In genomic region chr3:14965438-14966044, GRCm38 (mm10) we compare ENCODE assay signal across 16 mouse cellular contexts.
DNase-seq lines count a peak whose midpoint lies in the region; ATAC-seq and TF ChIP-seq lines count a peak whose summit lies in the region.
"Had no signal": no experiment of that assay in that cellular context is flagged by ENCODE, and none has a peak within 500 bp of the region (broad histone marks: within the 10 kb centered on the region; RNA-seq: fewer than 3 reads in every experiment).

No protein-coding gene starts in this region.

- H3K9me3 ChIP-seq in lung, embryonic 14.5 days (ENCODE audit: low read depth, low read length): no peaks in the 10 kb centered on the region
- H3K9me3 ChIP-seq in intestine, postnatal 0 days (ENCODE audit: control insufficient read depth): no peaks in the 10 kb centered on the region
- no peaks in the 10 kb centered on the region for H3K9me3 ChIP-seq in hindbrain, embryonic 16.5 days (ENCODE audit: control insufficient read depth, low read length)
- H3K9me3 ChIP-seq: limb, embryonic 12.5 days; midbrain, embryonic 12.5 days; neural tube, embryonic 12.5 days had no signal

- H3K4me2 ChIP-seq in lung, embryonic 14.5 days: no peak overlapping the region
- peak overlapping the region; percentile 6 for H3K4me2 ChIP-seq in intestine, postnatal 0 days (replicated peaks; ENCODE audit: low read depth)
- H3K4me2 ChIP-seq in hindbrain, embryonic 16.5 days (ENCODE audit: low read length): no peak overlapping the region
- H3K4me2 ChIP-seq: limb, embryonic 12.5 days; midbrain, embryonic 12.5 days; neural tube, embryonic 12.5 days had no signal

- H3K27ac ChIP-seq in lung, embryonic 14.5 days (ENCODE audit: low read depth): 0 out of 2 replicates have a peak overlapping the region, but pooled peaks have one; percentile 10
- no peak overlapping the region for H3K27ac ChIP-seq in intestine, postnatal 0 days (ENCODE audit: low read depth, low read length)
- H3K27ac ChIP-seq in small intestine, adult 2 months (ENCODE audit: insufficient read depth, low read depth, low read length): peak overlapping the region; percentile 86
- H3K27ac ChIP-seq in hindbrain, embryonic 16.5 days (ENCODE audit: low read depth, low read length): no peak overlapping the region
- H3K27ac ChIP-seq: limb, embryonic 12.5 days; macrophage; midbrain, embryonic 12.5 days; neural tube, embryonic 12.5 days had no signal

- ATAC-seq in lung, embryonic 14.5 days (ENCODE audit: insufficient read depth): no peak
- ATAC-seq in intestine, postnatal 0 days: peak; percentile 98
- no peak for ATAC-seq in hindbrain, embryonic 16.5 days
- ATAC-seq: forebrain, embryonic 16.5 days had no signal

- no peaks in the 10 kb centered on the region for H3K27me3 ChIP-seq in lung, embryonic 14.5 days (ENCODE audit: insufficient read depth, low read length)
- no peaks in the 10 kb centered on the region for H3K27me3 ChIP-seq in intestine, postnatal 0 days (replicated peaks; ENCODE audit: control insufficient read depth, insufficient read depth, low read length)
- no peaks in the 10 kb centered on the region for H3K27me3 ChIP-seq in small intestine, adult 2 months (ENCODE audit: control insufficient read depth, insufficient read depth, low read length)
- H3K27me3 ChIP-seq in hindbrain, embryonic 16.5 days (replicated peaks; ENCODE audit: control insufficient read depth, insufficient read depth, low read length): no peaks in the 10 kb centered on the region
- H3K27me3 ChIP-seq: limb, embryonic 12.5 days; midbrain, embryonic 12.5 days; neural tube, embryonic 12.5 days had no signal

- no peak for TF ChIP-seq CTCF in lung, embryonic 14.5 days (IDR thresholded peaks at IDR 0.05; ENCODE audit: low read depth)
- TF ChIP-seq CTCF in lung, adult 2 months (IDR thresholded peaks at IDR 0.05; ENCODE audit: insufficient read depth, low read length): no peak
- TF ChIP-seq CTCF in intestine, postnatal 0 days (IDR thresholded peaks at IDR 0.05; ENCODE audit: low read depth): 0 out of 2 replicates have a peak, but pooled peaks have one; percentile 7
- TF ChIP-seq CTCF in small intestine, adult 2 months (IDR thresholded peaks at IDR 0.05; ENCODE audit: extremely low read depth, insufficient read length, insufficient replicate concordance, low read depth, low read length): no peak

- peaks cover 3% of the 10 kb centered on the region; the same call in 1 of the 2 replicates for H3K4me1 ChIP-seq in lung, embryonic 14.5 days (ENCODE audit: insufficient read depth)
- H3K4me1 ChIP-seq in lung, adult 2 months (ENCODE audit: control insufficient read depth, insufficient read depth, low read length): peaks cover 5% of the 10 kb centered on the region
- peaks cover 3% of the 10 kb centered on the region; the same call in 1 of the 2 replicates for H3K4me1 ChIP-seq in intestine, postnatal 0 days (replicated peaks; ENCODE audit: control insufficient read depth, insufficient read depth, low read length)
- peaks cover 6% of the 10 kb centered on the region; the same call in 1 of the 2 replicates for H3K4me1 ChIP-seq in small intestine, adult 2 months (ENCODE audit: control insufficient read depth, insufficient read depth, insufficient read length, low read length)
- no peaks in the 10 kb centered on the region for H3K4me1 ChIP-seq in hindbrain, embryonic 16.5 days (ENCODE audit: control insufficient read depth, insufficient read depth, low read depth, low read length)
- H3K4me1 ChIP-seq: limb, embryonic 12.5 days; midbrain, embryonic 12.5 days; neural tube, embryonic 12.5 days had no signal

- H3K4me3 ChIP-seq in lung, embryonic 14.5 days (ENCODE audit: low read depth, low read length): no peak overlapping the region
- no peak overlapping the region for H3K4me3 ChIP-seq in lung, adult 2 months (replicated peaks; ENCODE audit: extremely low read depth, low read depth, low read length)
- no peak overlapping the region for H3K4me3 ChIP-seq in intestine, postnatal 0 days (ENCODE audit: low read depth, low read length)
- H3K4me3 ChIP-seq in small intestine, adult 2 months (ENCODE audit: low read depth, low read length): no peak overlapping the region
- H3K4me3 ChIP-seq in hindbrain, embryonic 16.5 days (ENCODE audit: low read length): no peak overlapping the region
- H3K4me3 ChIP-seq: limb, embryonic 12.5 days; midbrain, embryonic 12.5 days; neural tube, embryonic 12.5 days had no signal

- no peak for TF ChIP-seq POLR2A in lung, adult 2 months (IDR thresholded peaks at IDR 0.05; ENCODE audit: borderline replicate concordance, extremely low read depth, low read depth, low read length)
- TF ChIP-seq POLR2A in small intestine, adult 2 months (IDR thresholded peaks at IDR 0.05; ENCODE audit: low read depth, low read length): no peak

- no peak for DNase-seq in lung, embryonic 14.5 days
- no peak for DNase-seq in lung, adult 2 months
- DNase-seq in kidney, postnatal 4 days: no peak
- no peak for DNase-seq in right cerebral cortex, postnatal 36 days (ENCODE audit: low spot score in 2 of 2)
- DNase-seq: cerebellum, adult 9-11 months; kidney, adult 8-10 months; kidney, postnatal 25 days; layer of hippocampus, adult 9-11 months had no signal

- 75% methylated on average over 5 of the region's 5 CpGs for WGBS in lung, embryonic 14.5 days
- WGBS in lung, adult 2 months: 80% methylated on average over 5 of the region's 5 CpGs
- 46% methylated on average over 5 of the region's 5 CpGs for WGBS in intestine, postnatal 0 days
- 35% methylated on average over 5 of the region's 5 CpGs for WGBS in small intestine, adult 2 months
- WGBS in hindbrain, embryonic 16.5 days: 95% methylated on average over 5 of the region's 5 CpGs

- H3K9ac ChIP-seq in lung, embryonic 14.5 days: no peak overlapping the region
- no peak overlapping the region for H3K9ac ChIP-seq in intestine, postnatal 0 days (ENCODE audit: low read depth, low read length)
- no peak overlapping the region for H3K9ac ChIP-seq in hindbrain, embryonic 16.5 days (ENCODE audit: low read depth, low read length)
- H3K9ac ChIP-seq: limb, embryonic 12.5 days; midbrain, embryonic 12.5 days; neural tube, embryonic 12.5 days had no signal

- H3K36me3 ChIP-seq in lung, embryonic 14.5 days (ENCODE audit: insufficient read depth): no peaks in the 10 kb centered on the region
- no peaks in the 10 kb centered on the region for H3K36me3 ChIP-seq in intestine, postnatal 0 days (ENCODE audit: control insufficient read depth, insufficient read depth)
- no peaks in the 10 kb centered on the region for H3K36me3 ChIP-seq in small intestine, adult 2 months (ENCODE audit: control insufficient read depth, insufficient read depth, low read length)
- H3K36me3 ChIP-seq in hindbrain, embryonic 16.5 days (ENCODE audit: control insufficient read depth, insufficient read depth, low read length): no peaks in the 10 kb centered on the region
- H3K36me3 ChIP-seq: limb, embryonic 12.5 days; midbrain, embryonic 12.5 days; neural tube, embryonic 12.5 days had no signal

Comparison
In these comparisons a context has a peak if more than half of its experiments do, and no peak if none do; other contexts are left out.
1. H3K27ac ChIP-seq: peak in lung, embryonic 14.5 days (single experiment) and small intestine, adult 2 months (single experiment); none in intestine, postnatal 0 days (single experiment) and hindbrain, embryonic 16.5 days (single experiment).